Mouse (Mus musculus) embryonic facial prominence, embryonic 14.5 days (tissue): Measurements from ENCODE around the gene Caprin2. TPM values are rescaled to one million over a fixed set of nuclear protein-coding genes. Genes with fewer than 3 reads are reported as not detected.
A peak's percentile ranks its signal among the peaks of the same experiment; 100 is the strongest.

Experiments used
- ATAC-seq: fragments of 200-750 bp; cut with Nextera tagmentation; 2 replicates; pipeline ENCODE4 v1.8.0; 2017; ENCODE audit warnings: low read depth, moderate number of reproducible peaks, moderate TSS enrichment
- DNase-seq: peaks from one replicate; pipeline ENCODE4 v3.0.0-alpha.2; 2015; ENCODE audit warnings: low spot score
- H3K27ac ChIP-seq: fragments of 300-500 bp; sonication (generic); replicated peaks from 2 replicates; pipeline ENCODE4 v1.5.1; 2014; ENCODE audit warnings: low read depth, mild to moderate bottlenecking, low read length, moderate library complexity
- H3K27me3 ChIP-seq: fragments of 300-500 bp; sonication (generic); replicated peaks from 2 replicates; pipeline ENCODE4 v1.6.1; 2014; ENCODE audit warnings: low read length; ENCODE audit not compliant: control insufficient read depth, insufficient read depth
- H3K36me3 ChIP-seq: fragments of 300-500 bp; sonication (generic); 2 replicates; pipeline ENCODE4 v1.6.1; 2014; ENCODE audit warnings: low read length, mixed read lengths; ENCODE audit not compliant: control insufficient read depth, insufficient read depth
- H3K4me1 ChIP-seq: fragments of 300-500 bp; sonication (generic); 2 replicates; pipeline ENCODE4 v1.6.1; 2014; ENCODE audit warnings: antibody characterized with exemption, low read length; ENCODE audit not compliant: control insufficient read depth, insufficient read depth
- H3K4me2 ChIP-seq: fragments of 300-500 bp; sonication (generic); 2 replicates; pipeline ENCODE4 v1.6.1; 2014; ENCODE audit warnings: low read depth, mild to moderate bottlenecking, low read length, moderate library complexity, mixed read lengths
- H3K4me3 ChIP-seq: fragments of 300-500 bp; sonication (generic); 2 replicates; pipeline ENCODE4 v1.5.1; 2014; ENCODE audit warnings: low read depth, mild to moderate bottlenecking, low read length
- H3K9ac ChIP-seq: fragments of 300-500 bp; sonication (generic); 2 replicates; pipeline ENCODE4 v1.6.1; 2014; ENCODE audit warnings: low read depth, mild to moderate bottlenecking, low read length, moderate library complexity, mixed read lengths
- H3K9me3 ChIP-seq: fragments of 300-500 bp; sonication (generic); 2 replicates; pipeline ENCODE4 v1.6.1; 2016; ENCODE audit warnings: low read length; ENCODE audit not compliant: control insufficient read depth
- WGBS: fragments of 180-500 bp; shearing (Covaris S2); extraction: QIAGEN DNeasy Blood & Tissue Kit; methylation state at CpG from one replicate; pipeline ENCODE4 v1.1.7; 2014; 5-methylcytosine and 5-hydroxymethylcytosine counted together
- polyA plus RNA-seq: library from polyadenylated mRNA; unstranded; fragments of >200 nt; fragmentation: Nextera tagmentation; extraction: Ambion mirVana; gene quantifications from 2 replicates; pipeline ENCODE4 v1.2.1, GENCODE M21; 2014

Gene Caprin2
- polyA plus RNA-seq, 1 experiment from 2014 or later, result 10.1 TPM

- ATAC-seq, result peak; percentile 23
- peak overlapping the region; percentile 72 for H3K4me2 ChIP-seq
- WGBS, result 58% methylated on average over 6 of the region's 6 CpGs
Observed at GRCm38 (mm10) chr6:148896507-148896851, 442 bp upstream of the Caprin2 start.

DNA sequence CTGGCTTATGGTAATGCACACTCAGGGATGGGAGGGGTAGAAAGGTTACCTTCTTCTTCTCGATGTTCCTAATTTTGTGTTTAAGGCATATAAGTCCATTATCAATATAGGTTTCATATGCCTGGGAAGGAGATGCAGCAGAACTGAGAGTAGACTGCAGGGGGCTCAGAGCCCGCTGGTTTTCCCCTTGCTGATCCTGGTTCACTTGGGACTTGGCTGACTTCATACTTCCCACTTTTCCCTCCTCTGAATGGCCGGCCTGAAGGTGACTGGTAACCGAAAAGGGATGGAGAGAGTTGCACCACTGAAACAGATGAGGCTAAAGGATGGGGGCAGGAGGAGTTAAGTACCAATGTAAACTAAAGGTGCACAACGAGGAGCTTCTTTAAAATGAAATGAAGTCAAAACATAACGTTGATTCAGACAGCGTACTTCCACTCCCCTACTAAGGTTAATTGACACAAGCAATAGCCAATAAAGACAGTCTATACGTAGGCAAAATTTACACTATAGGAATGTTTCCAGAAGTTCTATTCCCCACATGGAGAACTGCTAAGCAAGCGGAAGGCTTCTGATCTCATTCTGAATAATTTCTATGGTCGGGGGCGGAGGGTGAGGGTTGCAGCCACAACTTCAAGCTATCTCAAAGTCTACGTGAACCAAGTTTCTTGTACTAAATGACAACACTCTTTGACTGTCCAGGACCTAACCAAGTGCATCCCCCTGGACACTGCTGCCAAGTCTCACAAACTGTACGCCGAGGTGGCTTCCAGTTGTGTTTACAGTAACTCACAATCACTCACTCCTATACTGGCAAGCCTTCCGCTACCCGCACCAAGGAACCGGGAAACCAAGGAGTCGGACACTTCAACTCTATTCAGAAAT is 907 bp downstream of the Caprin2 start:
- Histone ChIP-seq H3K9ac (peak overlapping the region; percentile 80), H3K27ac (peak overlapping the region; percentile 82), H3K4me1 (peaks cover 4% of the 10 kb centered on the region; the same call in 1 of the 2 replicates), H3K36me3 (no peaks in the 10 kb centered on the region), H3K4me2 (peak overlapping the region; percentile 72), H3K27me3 (no peaks in the 10 kb centered on the region), H3K9me3 (no peaks in the 10 kb centered on the region), H3K4me3 (peak overlapping the region; percentile 74)
- DNase-seq, result peak; percentile 39
- no peak for ATAC-seq
- 10% methylated on average over 18 of the region's 18 CpGs for WGBS

More at GRCm38 (mm10) chr6:148896507-148896851, 442 bp upstream of the Caprin2 start:
- Histone ChIP-seq H3K4me3 (peak overlapping the region; percentile 74), H3K9ac (peak overlapping the region; percentile 80), H3K9me3 (no peaks in the 10 kb centered on the region), H3K27me3 (no peaks in the 10 kb centered on the region), H3K4me1 (peaks cover 4% of the 10 kb centered on the region; the same call in 1 of the 2 replicates), H3K36me3 (no peaks in the 10 kb centered on the region), H3K27ac (peak overlapping the region; percentile 82)
- DNase-seq, result no peak

DNA sequence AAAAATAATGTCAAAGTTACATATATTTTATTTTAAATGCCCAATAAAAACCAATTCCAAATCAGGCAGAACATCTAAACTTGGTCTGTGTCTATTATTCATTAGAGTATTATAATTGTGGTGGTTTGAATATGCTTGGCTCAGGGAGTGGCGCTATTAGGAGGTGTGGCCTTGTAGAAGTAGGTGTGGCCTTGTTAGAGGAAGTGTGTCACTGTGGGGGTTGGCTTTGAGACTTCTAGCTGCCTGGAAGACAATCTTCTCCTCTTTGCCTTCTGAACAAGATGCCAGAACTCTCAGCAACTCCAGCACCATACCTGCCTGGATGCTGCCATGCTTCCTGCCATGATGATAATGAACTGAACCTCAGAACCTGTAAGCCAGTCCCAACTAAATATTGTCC is 22.1 kb downstream of the Caprin2 start:
- no peak for ATAC-seq
- no peak overlapping the region for H3K4me3 ChIP-seq
- no peak for DNase-seq
- H3K36me3 ChIP-seq, result no peaks in the 10 kb centered on the region
- 91% methylated on average over 1 of the region's 1 CpGs for WGBS
- no peak overlapping the region for H3K27ac ChIP-seq
- H3K4me2 ChIP-seq, result no peak overlapping the region
- H3K27me3 ChIP-seq, result no peaks in the 10 kb centered on the region
- H3K4me1 ChIP-seq, result no peaks in the 10 kb centered on the region
- no peak overlapping the region for H3K9ac ChIP-seq
- no peaks in the 10 kb centered on the region for H3K9me3 ChIP-seq

DNA sequence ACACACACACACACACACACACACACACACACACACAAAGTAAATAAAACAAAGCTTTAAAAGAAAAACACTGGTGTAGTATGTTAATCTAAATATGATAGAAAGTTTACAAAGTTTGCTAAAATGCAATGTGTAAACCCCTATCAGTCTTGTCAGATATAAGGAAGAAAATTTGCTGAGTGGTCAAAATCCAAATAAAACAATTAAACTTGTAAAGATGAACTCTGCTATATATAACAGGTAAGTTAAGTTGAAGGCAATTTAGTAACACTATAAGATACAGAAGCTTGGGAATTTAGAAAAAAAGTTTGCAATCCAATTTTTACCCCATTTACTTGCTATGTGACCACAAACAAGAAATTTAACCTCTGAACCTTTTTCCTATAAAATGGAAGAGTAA is 50.4 kb downstream of the Caprin2 start:
- Histone ChIP-seq H3K9ac (no peak overlapping the region), H3K36me3 (0 out of 2 replicates have a peak, but pooled peaks cover 5% of the 10 kb centered on the region), H3K27ac (no peak overlapping the region), H3K27me3 (no peaks in the 10 kb centered on the region), H3K9me3 (no peaks in the 10 kb centered on the region), H3K4me3 (no peak overlapping the region), H3K4me2 (no peak overlapping the region), H3K4me1 (no peaks in the 10 kb centered on the region)
- DNase-seq, result no peak
- no peak for ATAC-seq

GRCm38 (mm10) chr6:148841760-148842159 is 54.3 kb downstream of the Caprin2 start:
- ATAC-seq (no peak), DNase-seq (no peak)
- Histone ChIP-seq H3K9me3 (no peaks in the 10 kb centered on the region), H3K4me1 (no peaks in the 10 kb centered on the region), H3K27me3 (no peaks in the 10 kb centered on the region), H3K9ac (no peak overlapping the region), H3K4me3 (no peak overlapping the region), H3K36me3 (0 out of 2 replicates have a peak, but pooled peaks cover 5% of the 10 kb centered on the region), H3K27ac (no peak overlapping the region), H3K4me2 (no peak overlapping the region)
- WGBS, result 95% methylated on average over 1 of the region's 1 CpGs

DNA sequence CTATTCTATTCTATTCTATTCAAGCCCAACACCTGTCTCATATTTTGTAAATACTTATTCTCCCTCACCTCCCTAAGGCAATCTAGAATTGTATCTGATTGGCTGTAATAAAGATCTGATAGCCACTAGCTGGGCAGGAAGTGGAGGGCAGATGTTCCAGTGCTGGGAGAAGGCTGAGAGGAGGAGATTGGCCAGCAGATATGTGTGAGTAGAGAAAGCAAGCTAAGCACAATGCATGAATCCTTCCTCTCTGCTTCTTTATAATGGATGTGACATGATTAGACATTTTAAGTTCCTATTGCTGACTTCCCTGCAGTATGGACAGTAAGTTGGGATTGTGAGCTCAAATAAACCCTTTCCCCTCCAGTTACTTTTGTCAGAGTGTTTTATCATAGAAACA is 57.6 kb downstream of the Caprin2 start:
- Histone ChIP-seq H3K9ac (no peak overlapping the region), H3K9me3 (no peaks in the 10 kb centered on the region), H3K36me3 (0 out of 2 replicates have a peak, but pooled peaks cover 5% of the 10 kb centered on the region), H3K4me3 (no peak overlapping the region), H3K4me1 (no peaks in the 10 kb centered on the region), H3K4me2 (no peak overlapping the region), H3K27me3 (no peaks in the 10 kb centered on the region), H3K27ac (no peak overlapping the region)
- DNase-seq (no peak), ATAC-seq (no peak)

DNA sequence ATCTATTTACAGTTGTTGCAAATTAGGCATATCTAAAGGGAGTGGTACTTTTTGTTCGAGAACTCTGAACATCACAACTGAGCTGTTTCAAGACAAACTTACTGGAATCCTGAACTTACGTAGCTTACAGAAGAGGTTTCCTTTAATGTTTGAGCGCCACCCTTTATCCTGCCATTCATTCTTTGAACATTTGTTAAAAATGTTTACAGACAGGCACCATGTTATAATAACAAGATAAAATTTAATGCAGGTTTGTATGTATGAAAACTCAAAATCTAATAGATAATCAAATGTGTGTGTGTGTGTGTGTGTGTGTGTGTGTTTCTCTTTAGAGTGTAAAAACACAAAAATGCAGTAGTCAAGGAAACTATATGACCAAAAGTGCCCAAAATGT is 64.3 kb downstream of the Caprin2 start:
- H3K9me3 ChIP-seq, result no peaks in the 10 kb centered on the region
- H3K36me3 ChIP-seq, result no peaks in the 10 kb centered on the region
- peaks cover 6% of the 10 kb centered on the region; the same call in 1 of the 2 replicates for H3K4me1 ChIP-seq
- WGBS, result 20% methylated on average over 3 of the region's 3 CpGs
- DNase-seq (no peak), ATAC-seq (no peak; the same call in 1 of the 2 replicates)
- peak overlapping the region; percentile 83 for H3K4me3 ChIP-seq
- peak overlapping the region; percentile 55; the same call in 1 of the 2 replicates for H3K27ac ChIP-seq
- H3K27me3 ChIP-seq, result no peaks in the 10 kb centered on the region
- H3K9ac ChIP-seq, result peak overlapping the region; percentile 79
- peak overlapping the region; percentile 92 for H3K4me2 ChIP-seq

- peak within 1 kb of the TSS; percentile 92 for H3K4me2 ChIP-seq
- peak; percentile 99 for ATAC-seq
- under 1% methylated on average over 36 of the region's 47 CpGs for WGBS
Observed at GRCm38 (mm10) chr6:148830748-148831727, 65.0 kb downstream of the Caprin2 start, which contains the start of gene Ipo8. Gene Ipo8 (minus strand): TSS chr6:148831467.

More at GRCm38 (mm10) chr6:148830748-148831727, 65.0 kb downstream of the Caprin2 start, which contains the start of gene Ipo8:
- Histone ChIP-seq H3K4me1 (peaks cover 6% of the 10 kb centered on the region; the same call in 1 of the 2 replicates), H3K9me3 (no peaks in the 10 kb centered on the region), H3K4me3 (peak within 1 kb of the TSS; percentile 83), H3K9ac (peak within 1 kb of the TSS; percentile 79), H3K27me3 (no peaks in the 10 kb centered on the region), H3K36me3 (no peaks in the 10 kb centered on the region), H3K27ac (peak within 1 kb of the TSS; percentile 70)
- peak; percentile 99 for DNase-seq
